Mouse (Mus musculus) thymus, postnatal 0 days (tissue): Measurements from ENCODE around the gene Kng1. TPM values are rescaled to one million over a fixed set of nuclear protein-coding genes. Genes with fewer than 3 reads are reported as not detected.
A peak's percentile ranks its signal among the peaks of the same experiment; 100 is the strongest.

Source experiments
- DNase-seq: peaks from one replicate; pipeline ENCODE4 v3.0.0-alpha.2; 2015; ENCODE audit warnings: low spot score
- microRNA-seq: library from miRNA; unstranded; fragments of <30 nt; microRNA quantifications from one replicate; pipeline ENCODE4, GENCODE M21; 2016; ENCODE audit warnings: borderline number of aligned reads
- polyA plus RNA-seq: library from polyadenylated mRNA; unstranded; fragments of >200 nt; fragmentation: Nextera tagmentation; extraction: Ambion mirVana; gene quantifications from 2 replicates; pipeline ENCODE4 v1.2.1, GENCODE M21; 2015

Kng1 gene
- polyA plus RNA-seq, 1 experiment from 2014 or later, result 0.17 TPM

DNA sequence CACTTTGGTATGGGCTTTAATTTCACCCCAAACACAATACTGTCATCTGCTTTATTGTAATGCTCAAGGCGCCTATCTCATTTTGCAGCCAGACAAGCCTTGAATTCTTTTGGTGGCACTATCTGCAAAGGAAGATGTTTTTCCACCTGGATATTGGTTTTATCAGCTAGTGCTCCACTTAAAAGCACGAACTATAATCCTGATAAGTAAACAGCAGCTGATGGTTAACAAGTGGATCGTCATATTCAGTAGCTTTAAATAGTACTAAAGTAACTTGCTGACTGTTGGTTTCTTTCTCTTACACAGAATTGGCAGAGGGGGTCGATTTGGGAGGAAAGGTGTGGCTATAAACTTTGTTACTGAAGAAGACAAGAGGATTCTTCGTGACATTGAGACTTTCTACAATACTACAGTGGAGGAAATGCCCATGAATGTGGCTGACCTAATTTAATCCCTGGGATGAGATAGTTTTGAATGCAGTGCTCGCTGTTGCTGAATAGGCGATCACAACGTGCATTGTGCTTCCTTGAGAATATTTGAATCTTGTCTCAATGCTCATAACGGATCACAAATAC lies 55.3 kb downstream of the Kng1 start:
- no peak for DNase-seq

DNA sequence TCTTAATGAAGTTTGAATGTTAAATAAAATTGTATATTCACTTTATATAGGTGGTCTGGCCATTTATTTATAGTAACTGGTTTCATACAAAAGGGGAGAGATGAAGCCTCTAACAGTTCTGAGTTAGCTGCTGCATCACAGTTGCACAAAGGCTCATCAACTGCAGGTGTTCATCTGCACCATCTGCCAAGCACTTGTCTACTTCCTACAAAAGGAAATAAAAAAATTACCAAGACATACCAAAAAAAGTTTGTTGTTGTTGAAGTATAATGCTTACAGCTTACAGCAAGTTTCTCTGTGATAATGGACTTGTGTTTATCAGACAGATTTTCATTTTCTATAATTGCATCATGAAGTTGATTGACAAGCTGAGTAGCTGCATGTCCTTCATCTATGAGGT lies 56.2 kb downstream of the Kng1 start:
- DNase-seq, result no peak

DNA sequence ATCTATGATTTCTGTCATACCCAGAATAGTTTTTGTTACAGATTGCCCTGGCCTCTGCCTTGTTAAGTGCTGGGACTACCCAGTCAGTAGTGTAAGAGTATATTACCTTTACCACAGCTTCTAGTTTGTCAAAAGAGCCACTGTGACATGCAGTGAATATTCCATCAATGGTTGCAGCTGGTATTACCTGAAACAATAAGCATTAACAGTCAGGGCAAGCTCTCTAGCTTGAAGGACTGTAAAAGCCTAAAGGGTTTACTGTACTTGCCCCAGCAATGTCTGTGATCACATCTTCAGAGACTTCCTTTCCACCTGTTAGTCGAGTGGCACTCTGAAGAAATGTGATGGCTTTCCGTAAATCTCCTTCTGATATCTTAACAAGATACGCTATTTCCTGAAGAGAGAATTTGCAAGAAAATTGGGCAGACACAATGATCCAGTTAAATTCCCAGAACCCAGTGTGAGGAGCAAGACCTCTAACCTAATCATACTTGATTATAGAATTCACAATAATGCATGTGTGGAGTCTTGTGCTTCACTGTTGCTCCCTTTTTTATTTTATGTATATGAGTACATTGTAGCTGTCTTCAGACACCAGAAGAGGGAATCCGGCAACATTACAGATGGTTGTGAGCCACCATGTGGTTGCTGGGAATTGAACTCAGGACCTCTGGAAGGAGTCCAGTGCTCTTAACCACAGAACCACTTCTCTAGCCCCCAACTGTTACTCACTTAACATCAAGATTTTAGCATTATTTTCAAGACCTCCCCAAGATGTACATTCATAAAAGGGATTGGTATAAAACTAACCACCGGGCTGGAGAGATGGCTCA lies 56.9 kb downstream of the Kng1 start:
- DNase-seq, result no peak

DNA sequence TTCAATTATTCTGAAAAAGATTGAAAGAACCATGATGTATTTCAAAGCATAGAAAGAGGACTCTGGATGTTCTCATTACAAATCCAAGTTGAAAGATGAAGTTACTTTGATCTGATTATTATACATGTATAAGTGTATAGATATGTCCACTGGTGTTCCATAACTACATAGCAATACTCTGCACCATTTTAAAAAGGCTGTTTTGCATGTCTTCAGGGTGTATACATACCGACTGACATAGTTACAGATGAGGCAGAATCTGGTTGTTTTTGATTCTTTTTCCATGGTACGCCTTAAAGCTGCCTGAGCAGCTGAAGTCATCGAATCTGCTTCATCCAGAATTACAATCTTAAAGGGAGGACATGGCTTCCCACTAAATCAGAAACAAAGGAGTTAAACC lies 57.8 kb downstream of the Kng1 start:
- no peak for DNase-seq

DNA sequence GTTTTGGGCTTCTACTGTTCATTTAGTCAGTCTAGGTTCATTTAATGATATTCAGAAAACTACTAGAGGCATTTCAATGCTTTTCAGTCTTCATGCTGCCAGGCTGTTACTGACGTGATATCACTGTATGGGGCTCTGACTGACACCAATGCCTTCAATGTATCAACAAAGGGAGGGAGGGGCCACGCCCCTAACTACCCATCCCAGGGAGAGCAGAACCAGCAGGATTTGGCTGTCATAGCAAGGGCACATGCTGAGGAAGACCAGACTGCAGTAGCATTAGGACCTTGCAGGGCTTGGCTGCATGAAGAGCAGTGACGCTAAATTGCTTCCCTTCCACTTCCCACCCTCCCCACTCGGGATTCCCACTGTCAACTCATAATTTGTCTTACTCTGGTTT lies 59.5 kb downstream of the Kng1 start:
- no peak for DNase-seq

DNA sequence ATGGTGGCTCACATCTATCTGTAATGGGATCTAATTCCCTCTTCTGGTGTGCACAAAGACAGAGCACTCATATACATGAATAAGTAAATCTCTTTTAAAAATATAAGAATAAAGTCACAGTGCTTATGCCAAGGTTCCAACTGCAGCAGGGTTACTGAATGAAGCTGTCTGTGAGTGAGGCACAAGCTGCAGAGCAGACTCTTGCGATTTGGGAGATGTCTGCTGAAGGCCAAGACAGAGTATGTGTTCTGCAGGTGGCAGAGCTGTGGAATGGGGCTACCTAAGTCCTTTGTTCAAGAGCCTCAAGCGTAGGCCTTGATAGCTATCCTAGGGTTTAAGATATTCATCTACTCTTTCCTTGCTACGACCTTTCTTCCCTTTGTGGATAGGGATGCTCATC lies 64.8 kb downstream of the Kng1 start:
- no peak for DNase-seq

DNA sequence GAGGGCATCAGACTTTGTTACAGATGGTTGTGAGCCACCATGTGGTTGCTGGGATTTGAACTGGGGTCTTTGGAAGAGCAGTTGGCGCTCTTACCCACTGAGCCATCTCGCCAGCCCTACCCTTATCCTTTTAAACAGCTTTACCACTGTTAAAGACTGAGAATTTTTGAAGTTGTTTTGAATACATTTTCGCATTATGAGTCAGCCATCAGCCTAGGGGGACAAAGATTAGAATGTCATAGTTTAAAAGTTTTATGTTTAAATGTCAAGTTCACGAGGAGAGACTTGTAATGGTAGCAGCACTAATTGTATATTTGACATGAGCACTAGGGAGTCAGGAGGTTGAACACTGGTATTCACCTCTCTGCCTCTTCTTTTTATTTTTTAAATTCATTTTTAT lies 65.4 kb downstream of the Kng1 start:
- DNase-seq, result no peak

DNA sequence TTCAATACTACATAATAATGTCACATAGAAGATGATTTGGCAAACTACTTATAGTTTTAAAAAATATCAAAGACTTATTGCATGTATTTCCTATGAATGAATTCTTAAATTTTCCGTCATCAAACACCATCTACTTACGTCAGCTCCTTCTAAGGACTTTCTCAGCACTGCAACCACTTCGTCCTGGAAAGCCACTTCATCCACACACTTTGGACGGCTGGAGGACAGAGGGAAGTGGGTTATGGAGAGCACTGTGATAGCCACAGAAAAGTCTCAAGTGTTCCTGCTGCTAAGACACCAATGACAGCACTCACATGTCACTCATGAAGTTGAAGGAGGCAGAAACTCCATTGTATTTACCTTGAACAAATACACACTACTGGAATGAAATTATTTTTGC lies 66.7 kb downstream of the Kng1 start:
- DNase-seq, result no peak

DNA sequence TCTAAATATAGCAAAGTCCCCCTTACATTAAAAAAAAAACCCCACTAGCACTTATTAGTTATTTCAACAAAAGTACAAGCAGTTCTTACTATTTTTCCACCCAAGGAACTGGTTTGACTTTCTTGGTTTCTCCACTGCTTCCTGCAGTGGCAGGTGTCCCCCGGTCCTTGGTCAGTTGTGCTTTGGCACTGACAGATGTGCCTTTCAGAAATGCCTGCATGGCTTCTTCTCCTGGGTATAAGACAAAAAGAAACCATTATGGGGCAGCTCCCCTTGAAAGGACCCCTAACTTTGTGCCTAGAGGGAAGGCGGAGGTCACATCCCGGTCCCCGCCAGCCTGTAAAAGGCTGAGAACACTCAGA lies 69.6 kb downstream of the Kng1 start:
- no peak for DNase-seq

DNA sequence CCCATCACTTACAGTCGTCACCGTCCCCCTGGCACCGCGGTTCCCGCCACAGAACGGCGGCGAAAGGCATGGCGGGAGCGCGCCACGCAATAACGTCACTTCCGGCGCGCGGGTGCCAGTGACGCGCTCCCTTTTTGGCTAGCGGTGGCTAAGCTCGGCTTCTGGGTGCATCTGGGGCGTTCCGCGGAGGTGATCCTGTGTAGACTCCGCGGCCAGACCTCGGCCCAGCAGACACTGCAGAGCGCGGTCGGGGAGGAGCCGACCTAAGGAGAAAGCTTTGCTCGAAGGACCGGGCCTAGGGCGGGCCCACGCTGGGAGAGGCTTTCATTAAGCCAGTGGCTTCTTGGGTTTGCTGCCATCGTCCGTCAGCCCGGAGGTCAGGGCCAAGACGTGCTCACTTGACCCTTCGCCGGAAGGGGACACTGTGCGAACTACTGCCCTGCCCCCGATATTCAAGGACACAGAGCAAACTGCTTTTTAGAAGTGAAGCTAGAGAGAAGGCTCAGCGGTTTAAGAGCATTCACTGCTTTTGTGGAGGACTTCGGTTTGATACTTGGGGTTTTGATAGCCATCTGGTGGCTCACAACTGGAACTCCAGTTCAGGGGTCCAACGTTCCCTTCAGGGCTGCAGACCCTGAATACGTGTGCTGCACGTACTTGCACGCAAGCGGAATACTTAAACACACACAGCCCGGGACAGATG lies 70.2 kb downstream of the Kng1 start, which contains the start of gene Rfc4:
Gene Rfc4 (minus strand): TSS at position 65 of the 703 bp plus-strand sequence.
- peak; percentile 94 for DNase-seq

DNA sequence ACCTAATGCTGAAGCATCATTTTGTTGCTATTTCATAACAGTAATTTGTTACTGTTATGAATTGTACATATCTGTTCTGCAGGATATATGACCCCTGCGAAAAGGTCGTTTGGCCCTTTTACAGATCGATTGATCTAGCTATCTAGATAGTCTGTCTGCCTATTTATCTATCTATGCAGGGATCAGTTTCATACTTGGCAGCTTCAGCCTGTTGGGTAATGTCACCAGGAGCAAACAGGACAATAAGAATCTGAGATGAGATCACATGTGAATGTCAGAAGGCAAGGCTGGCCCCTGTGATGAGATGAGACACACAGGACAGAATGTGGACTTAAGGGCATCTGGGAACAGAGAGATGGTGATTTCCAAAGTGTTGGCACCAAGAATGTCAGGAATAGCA lies 72.6 kb downstream of the Kng1 start:
- no peak for DNase-seq

Small RNA genes lying within 50 kb of the gene (microRNA-seq; reads per million reads assigned to microRNA genes)
- gene Gm49346, result not detected

Other genes with a start within 250 kb of the Kng1 start
- gene Crygs, start 246.3 kb upstream of the Kng1 start, polyA plus RNA-seq, result 0.38 TPM in 1 of 2 replicates, not detected in the other
- gene Tbccd1, start 200.2 kb upstream of the Kng1 start, polyA plus RNA-seq, result 21.1 and 21.8 TPM in 2 replicates
- gene Dnajb11, start 200.0 kb upstream of the Kng1 start, polyA plus RNA-seq, result 93.9 and 101 TPM in 2 replicates
- 0.55 TPM in 1 of 2 replicates, not detected in the other for gene Ahsg, start 166.6 kb upstream of the Kng1 start, polyA plus RNA-seq
- gene Fetub, start 139.5 kb upstream of the Kng1 start, polyA plus RNA-seq, result 1.4 and 1.5 TPM in 2 replicates
- gene Hrg, start 106.8 kb upstream of the Kng1 start, polyA plus RNA-seq, result not detected in 2 replicates
- gene Kng2, start 28.4 kb upstream of the Kng1 start, polyA plus RNA-seq, result 0.35 and 0.55 TPM in 2 replicates
- gene Eif4a2, start 49.6 kb downstream of the Kng1 start, polyA plus RNA-seq, result 142 and 150 TPM in 2 replicates
- gene Rfc4, start 69.9 kb downstream of the Kng1 start, polyA plus RNA-seq, result 158 and 177 TPM in 2 replicates
- 0.69 and 4.6 TPM in 2 replicates for gene Adipoq, start 88.7 kb downstream of the Kng1 start, polyA plus RNA-seq
- gene St6gal1, start 166.9 kb downstream of the Kng1 start, polyA plus RNA-seq, result 37.9 and 42.2 TPM in 2 replicates